Mouse (Mus musculus) stomach, postnatal 0 days (tissue): ENCODE data around the gene Olfr53. TPM values are rescaled to one million over a fixed set of nuclear protein-coding genes. Genes with fewer than 3 reads are reported as not detected.
"Not testable (repeated sequence)": the region's sequence is repeated elsewhere in the genome, so short reads cannot be mapped to it uniquely, and the experiment has no call there.

Experiments used
- ATAC-seq: fragments of 200-750 bp; cut with Nextera tagmentation; 2 replicates; pipeline ENCODE4 v1.8.0; 2017; ENCODE audit not compliant: low FRiP score, low TSS enrichment
- DNase-seq: peaks from one replicate; pipeline ENCODE4 v3.0.0-alpha.2; 2016; ENCODE audit warnings: low spot score
- H3K27ac ChIP-seq: fragments of 300-500 bp; sonication (generic); replicated peaks from 2 replicates; pipeline ENCODE4 v1.5.1; 2014; ENCODE audit warnings: mild to moderate bottlenecking, control low read depth
- H3K27me3 ChIP-seq: fragments of 300-500 bp; sonication (generic); 2 replicates; pipeline ENCODE4 v1.6.1; 2014; ENCODE audit warnings: low read length; ENCODE audit not compliant: control insufficient read depth, insufficient read depth
- H3K36me3 ChIP-seq: fragments of 300-500 bp; sonication (generic); 2 replicates; pipeline ENCODE4 v1.6.1; 2014; ENCODE audit warnings: low read length, mixed read lengths; ENCODE audit not compliant: control insufficient read depth, insufficient read depth
- H3K4me1 ChIP-seq: fragments of 300-500 bp; sonication (generic); replicated peaks from 2 replicates; pipeline ENCODE4 v1.6.1; 2014; ENCODE audit warnings: antibody characterized with exemption; ENCODE audit not compliant: control insufficient read depth, insufficient read depth
- H3K4me2 ChIP-seq: fragments of 300-500 bp; sonication (generic); replicated peaks from 2 replicates; pipeline ENCODE4 v1.6.1; 2014; ENCODE audit warnings: low read depth, mild to moderate bottlenecking, control low read depth, moderate library complexity
- H3K4me3 ChIP-seq: fragments of 300-500 bp; sonication (generic); 2 replicates; pipeline ENCODE4 v1.5.1; 2014; ENCODE audit warnings: low read depth, low read length, control low read depth
- H3K9ac ChIP-seq: fragments of 300-500 bp; sonication (generic); 2 replicates; pipeline ENCODE4 v1.6.1; 2014; ENCODE audit warnings: mild to moderate bottlenecking, low read length, control low read depth, mixed read lengths
- H3K9me3 ChIP-seq: fragments of 300-500 bp; sonication (generic); 2 replicates; pipeline ENCODE4 v1.6.1; 2016; ENCODE audit warnings: low read length; ENCODE audit not compliant: control insufficient read depth
- CTCF ChIP-seq: IDR thresholded peaks from 2 replicates; pipeline ENCODE4 v1.5.1; 2016; ENCODE audit warnings: antibody characterized with exemption, low read depth, mild to moderate bottlenecking, moderate library complexity
- EP300 ChIP-seq: optimal IDR thresholded peaks from 2 replicates; pipeline ENCODE3; 2016; ENCODE audit warnings: antibody characterized with exemption
- WGBS: fragments of 180-500 bp; shearing (Covaris S2); extraction: QIAGEN DNeasy Blood & Tissue Kit; methylation state at CpG from one replicate; pipeline ENCODE4 v1.1.7; 2014; 5-methylcytosine and 5-hydroxymethylcytosine counted together
- polyA plus RNA-seq: library from polyadenylated mRNA; unstranded; fragments of >200 nt; fragmentation: Nextera tagmentation; extraction: Ambion mirVana; gene quantifications from 2 replicates; pipeline ENCODE4 v1.2.1, GENCODE M21; 2015

The Olfr53 gene
- polyA plus RNA-seq, 1 experiment from 2014 or later: not detected

- ATAC-seq (peak; percentile 51; the same call in 1 of the 2 replicates), DNase-seq (peak; percentile 34)
- Histone ChIP-seq H3K4me2 (0 out of 2 replicates have a peak overlapping the region, but pooled peaks have one; percentile 5), H3K36me3 (no peaks in the 10 kb centered on the region), H3K9me3 (no peaks in the 10 kb centered on the region), H3K4me1 (no peaks in the 10 kb centered on the region), H3K27me3 (no peaks in the 10 kb centered on the region), H3K9ac (no peak overlapping the region), H3K27ac (no peak overlapping the region), H3K4me3 (no peak overlapping the region)
- 0% methylated on average over 5 of the region's 6 CpGs for WGBS
- TF ChIP-seq CTCF: no peak
- TF ChIP-seq EP300: no peak
Observed at GRCm38 (mm10) chr7:140675863-140676262, 29.6 kb downstream of the Olfr53 start.

- H3K4me3 ChIP-seq, H3K4me2 ChIP-seq, H3K4me1 ChIP-seq, H3K36me3 ChIP-seq, DNase-seq, H3K9me3 ChIP-seq, H3K9ac ChIP-seq, ATAC-seq, H3K27me3 ChIP-seq, H3K27ac ChIP-seq: not testable (repeated sequence)
- 68% methylated on average over 4 of the region's 4 CpGs for WGBS
Observed at GRCm38 (mm10) chr7:140679591-140679990, 33.3 kb downstream of the Olfr53 start.

GRCm38 (mm10) chr7:140681651-140682050, 35.4 kb downstream of the Olfr53 start, which contains the start of gene Olfr45:
Olfr45 (plus strand) TSS chr7:140681951.
- H3K36me3 ChIP-seq: no peaks in the 10 kb centered on the region
- H3K9me3 ChIP-seq: no peaks in the 10 kb centered on the region
- no peak within 1 kb of the TSS for H3K4me2 ChIP-seq
- 89% methylated on average over 1 of the region's 1 CpGs for WGBS
- H3K27ac ChIP-seq: no peak within 1 kb of the TSS
- no peaks in the 10 kb centered on the region for H3K27me3 ChIP-seq
- H3K9ac ChIP-seq: no peak within 1 kb of the TSS
- DNase-seq: no peak
- no peak for TF ChIP-seq EP300
- no peak for TF ChIP-seq CTCF
- ATAC-seq: no peak
- no peak within 1 kb of the TSS for H3K4me3 ChIP-seq
- no peaks in the 10 kb centered on the region for H3K4me1 ChIP-seq

- ATAC-seq (no peak), DNase-seq (no peak)
- Histone ChIP-seq H3K9ac (no peak within 1 kb of the TSS), H3K4me1 (no peaks in the 10 kb centered on the region), H3K27me3 (no peaks in the 10 kb centered on the region), H3K4me3 (no peak within 1 kb of the TSS), H3K36me3 (no peaks in the 10 kb centered on the region), H3K27ac (no peak within 1 kb of the TSS), H3K9me3 (no peaks in the 10 kb centered on the region), H3K4me2 (no peak within 1 kb of the TSS)
- TF ChIP-seq CTCF (no peak), EP300 (no peak)
Observed at GRCm38 (mm10) chr7:140696967-140697366, 50.7 kb downstream of the Olfr53 start, which contains the start of gene Olfr541. Olfr541 (plus strand) TSS chr7:140697267.

Other genes with a start within 250 kb of the Olfr53 start
- 0.04 TPM in 1 of 2 replicates, not detected in the other for gene Olfr531, start 243.5 kb upstream of the Olfr53 start, polyA plus RNA-seq
- 0.07 TPM in 1 of 2 replicates, not detected in the other for gene Olfr532, start 224.8 kb upstream of the Olfr53 start, polyA plus RNA-seq
- gene Olfr533, start 183.1 kb upstream of the Olfr53 start, polyA plus RNA-seq: not detected in 2 replicates
- not detected in 2 replicates for gene Olfr535, start 162.2 kb upstream of the Olfr53 start, polyA plus RNA-seq
- not detected in 2 replicates for gene Olfr536, start 139.1 kb upstream of the Olfr53 start, polyA plus RNA-seq
- gene Olfr538, start 78.6 kb upstream of the Olfr53 start, polyA plus RNA-seq: not detected in 2 replicates
- 0.02 TPM in 1 of 2 replicates, not detected in the other for gene Olfr46, start 45.2 kb upstream of the Olfr53 start, polyA plus RNA-seq
- not detected in 2 replicates for gene Olfr61, start 17.5 kb upstream of the Olfr53 start, polyA plus RNA-seq
- gene Olfr539, start 13.5 kb downstream of the Olfr53 start, polyA plus RNA-seq: 0.01 TPM in 1 of 2 replicates, not detected in the other
- gene Olfr45, start 35.5 kb downstream of the Olfr53 start, polyA plus RNA-seq: not detected in 2 replicates
- gene Olfr541, start 50.8 kb downstream of the Olfr53 start, polyA plus RNA-seq: not detected in 2 replicates
- gene Cyp2e1, start 117.3 kb downstream of the Olfr53 start, polyA plus RNA-seq: 0.52 and 0.85 TPM in 2 replicates
- 0.11 and 0.16 TPM in 2 replicates for gene Syce1, start 141.4 kb downstream of the Olfr53 start, polyA plus RNA-seq
- gene Zfp941, start 175.7 kb downstream of the Olfr53 start, polyA plus RNA-seq: 0.59 and 0.65 TPM in 2 replicates
- gene Urah, start 188.6 kb downstream of the Olfr53 start, polyA plus RNA-seq: 21.9 and 22.7 TPM in 2 replicates
- gene Scgb1c1, start 199.1 kb downstream of the Olfr53 start, polyA plus RNA-seq: not detected in 2 replicates
- gene Odf3, start 201.4 kb downstream of the Olfr53 start, polyA plus RNA-seq: not detected in 2 replicates
- gene Gm45785, start 209.9 kb downstream of the Olfr53 start, polyA plus RNA-seq: not detected in 2 replicates
- gene Ric8a, start 210.5 kb downstream of the Olfr53 start, polyA plus RNA-seq: 49.0 and 49.1 TPM in 2 replicates
- 44.5 and 49.0 TPM in 2 replicates for gene Bet1l, start 211.1 kb downstream of the Olfr53 start, polyA plus RNA-seq
- 160 and 166 TPM in 2 replicates for gene Psmd13, start 235.5 kb downstream of the Olfr53 start, polyA plus RNA-seq
- gene Sirt3, start 235.9 kb downstream of the Olfr53 start, polyA plus RNA-seq: 17.9 and 19.0 TPM in 2 replicates